Mouse (Mus musculus): Measurements from ENCODE around the gene Kbtbd12. TPM values are rescaled to one million over a fixed set of nuclear protein-coding genes. Genes with fewer than 3 reads are reported as not detected.
A peak's percentile ranks its signal among the peaks of the same experiment; 100 is the strongest.

Gene Kbtbd12
- total and polyA plus RNA-seq, 3 experiments = not detected

- no peak overlapping the region for H3K4me3 ChIP-seq (replicated peaks in 1 of 3; ENCODE audit: low read depth in 2 of 3, low read length in 2 of 3, poor library complexity in 1 of 3)
- DNase-seq (ENCODE audit: extremely low read depth) = no peak
- no peak overlapping the region for H3K9ac ChIP-seq (ENCODE audit: insufficient read depth, low read depth)
- H3K27ac ChIP-seq (ENCODE audit: insufficient read depth, low read depth) = no peak overlapping the region
- H3K27me3 ChIP-seq (replicated peaks) = no peaks in the 10 kb centered on the region
- no peaks in the 10 kb centered on the region for H3K79me2 ChIP-seq (replicated peaks; ENCODE audit: control insufficient read depth, extremely low read depth, insufficient read depth, poor library complexity, severe bottlenecking)
- peaks cover 5% of the 10 kb centered on the region for H3K9me3 ChIP-seq (replicated peaks; ENCODE audit: low read length)
- H3K4me1 ChIP-seq (ENCODE audit: control insufficient read depth in 1 of 2, insufficient read depth in 2 of 2) = peaks cover 4 to 13% of the 10 kb centered on the region in 2 experiments; a peak in 2 of 4 replicates
- in situ Hi-C loops (cut with MboI; ENCODE audit: low pct_ligation_motif_present, low pct_unique_long_range_greater_than_20kb, low sequenced_read_pairs) = no loop called here
- H3K36me3 ChIP-seq (replicated peaks in 1 of 2; ENCODE audit: control insufficient read depth in 1 of 2, insufficient read depth in 1 of 2, low read length in 1 of 2) = no peaks in the 10 kb centered on the region
- dilution Hi-C loops (cut with MboI; ENCODE audit: extremely low pct_ligation_motif_present, extremely low pct_unique_long_range_greater_than_20kb, low sequenced_read_pairs) = no loop called here
- H3K4me2 ChIP-seq (ENCODE audit: insufficient read depth, low read depth, poor library complexity, severe bottlenecking) = no peak overlapping the region
- no peak for TF ChIP-seq MAX (IDR thresholded peaks at IDR 0.05; ENCODE audit: low read length)
- no peak for TF ChIP-seq HCFC1 (IDR thresholded peaks at IDR 0.05; ENCODE audit: low read depth, low read length)
- TF ChIP-seq BHLHE40 (IDR thresholded peaks at IDR 0.05; ENCODE audit: low read depth, low read length) = no peak
- no peak for TF ChIP-seq UBTF (IDR thresholded peaks at IDR 0.05; ENCODE audit: low read depth, low read length)
- no peak for TF ChIP-seq E2F4 (IDR thresholded peaks at IDR 0.05; ENCODE audit: insufficient replicate concordance, low read depth, low read length)
- TF ChIP-seq MAFK (IDR thresholded peaks at IDR 0.05; ENCODE audit: insufficient replicate concordance, low read length) = no peak
- no peak for TF ChIP-seq ZNF384 (IDR thresholded peaks at IDR 0.05; ENCODE audit: low read depth, low read length)
- no peak for TF ChIP-seq SMC3 (IDR thresholded peaks at IDR 0.05; ENCODE audit: low read depth, low read length)
- no peak for TF ChIP-seq ETS1 (conservative IDR thresholded peaks at IDR 0.05; ENCODE audit: low read depth, low read length)
- TF ChIP-seq SIN3A (IDR thresholded peaks at IDR 0.05; ENCODE audit: low read length) = no peak
- no peak for TF ChIP-seq ZMIZ1 (IDR thresholded peaks at IDR 0.05; ENCODE audit: low read depth, low read length)
- no peak for TF ChIP-seq IRF4 (IDR thresholded peaks at IDR 0.05; ENCODE audit: low read depth, low read length)
- TF ChIP-seq CHD2 (IDR thresholded peaks at IDR 0.05; ENCODE audit: low read length) = no peak
- TF ChIP-seq ZC3H11A (IDR thresholded peaks at IDR 0.05; ENCODE audit: low read depth, low read length) = no peak
- no peak for TF ChIP-seq TBP (conservative IDR thresholded peaks at IDR 0.05; ENCODE audit: low read depth, low read length)
- no peak for TF ChIP-seq EP300 (IDR thresholded peaks at IDR 0.05; ENCODE audit: low read length)
- TF ChIP-seq GABPA (IDR thresholded peaks at IDR 0.05; ENCODE audit: insufficient replicate concordance, low read depth, low read length) = no peak
- no peak for TF ChIP-seq TCF12 (IDR thresholded peaks at IDR 0.05; ENCODE audit: low read depth, low read length)
- no peak for TF ChIP-seq CHD1 (IDR thresholded peaks at IDR 0.05; ENCODE audit: low read depth, low read length)
- no peak for TF ChIP-seq NELFE (IDR thresholded peaks at IDR 0.05; ENCODE audit: low read depth, low read length)
These were observed 7.9 kb downstream of the Kbtbd12 start for GRCm38 (mm10) chr6:88629821-88630220.

DNA sequence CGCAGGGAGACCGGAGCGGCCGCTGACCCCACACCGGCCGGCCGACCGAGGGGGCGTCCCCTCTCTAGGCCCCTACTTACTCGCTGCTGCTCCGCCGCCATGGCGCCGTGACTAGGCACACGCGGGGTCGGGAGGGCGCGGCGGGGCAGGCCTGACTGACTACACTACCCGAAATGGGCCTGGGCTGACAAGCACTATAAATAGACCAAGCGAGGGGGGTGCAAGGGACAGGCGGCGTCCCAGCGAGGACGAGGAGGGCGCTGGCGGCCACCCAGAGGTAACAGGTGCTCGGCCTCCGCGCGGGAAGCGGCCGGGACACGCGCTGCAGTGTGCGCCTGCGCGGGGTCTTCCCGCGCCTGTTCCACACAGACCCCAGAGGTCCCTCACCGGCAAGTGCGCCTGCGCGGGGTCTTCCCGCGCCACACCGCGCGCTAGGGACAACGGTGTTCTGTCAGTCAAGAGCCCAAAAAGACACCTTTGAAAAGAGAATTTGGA is 10.4 kb downstream of the Kbtbd12 start:
- H3K9me3 ChIP-seq (replicated peaks; ENCODE audit: low read length) = peaks cover 5% of the 10 kb centered on the region
- in situ Hi-C loops (cut with MboI; ENCODE audit: low pct_ligation_motif_present, low pct_unique_long_range_greater_than_20kb, low sequenced_read_pairs) (no loop called here), dilution Hi-C loops (cut with MboI; ENCODE audit: extremely low pct_ligation_motif_present, extremely low pct_unique_long_range_greater_than_20kb, low sequenced_read_pairs) (no loop called here)
- H3K27ac ChIP-seq (ENCODE audit: insufficient read depth, low read depth) = no peak overlapping the region
- no peak for DNase-seq (ENCODE audit: extremely low read depth)
- no peaks in the 10 kb centered on the region for H3K27me3 ChIP-seq (replicated peaks)
- H3K4me2 ChIP-seq (ENCODE audit: insufficient read depth, low read depth, poor library complexity, severe bottlenecking) = no peak overlapping the region
- H3K79me2 ChIP-seq (replicated peaks; ENCODE audit: control insufficient read depth, extremely low read depth, insufficient read depth, poor library complexity, severe bottlenecking) = no peaks in the 10 kb centered on the region
- H3K4me3 ChIP-seq (replicated peaks in 1 of 3; ENCODE audit: low read depth in 2 of 3, low read length in 2 of 3, poor library complexity in 1 of 3) = no peak overlapping the region
- H3K36me3 ChIP-seq (replicated peaks in 1 of 2; ENCODE audit: control insufficient read depth in 1 of 2, insufficient read depth in 1 of 2, low read length in 1 of 2) = no peaks in the 10 kb centered on the region
- TF ChIP-seq NRF1 (IDR thresholded peaks at IDR 0.05; ENCODE audit: low read depth, low read length) = peak; percentile 74
- no peak for TF ChIP-seq IRF4 (IDR thresholded peaks at IDR 0.05; ENCODE audit: low read depth, low read length)
- no peak for TF ChIP-seq SIN3A (IDR thresholded peaks at IDR 0.05; ENCODE audit: low read length)
- no peak for TF ChIP-seq PAX5 (IDR thresholded peaks at IDR 0.05; ENCODE audit: low read length)
- no peak for TF ChIP-seq USF2 (conservative IDR thresholded peaks at IDR 0.05; ENCODE audit: low read depth, low read length)
- TF ChIP-seq ZNF384 (IDR thresholded peaks at IDR 0.05; ENCODE audit: low read depth, low read length) = no peak
- no peak for TF ChIP-seq MAX (IDR thresholded peaks at IDR 0.05; ENCODE audit: low read length)
- TF ChIP-seq SMC3 (IDR thresholded peaks at IDR 0.05; ENCODE audit: low read depth, low read length) = no peak
- TF ChIP-seq ZMIZ1 (IDR thresholded peaks at IDR 0.05; ENCODE audit: low read depth, low read length) = no peak
- no peak overlapping the region for H3K9ac ChIP-seq (ENCODE audit: insufficient read depth, low read depth)
- peaks cover 4 to 13% of the 10 kb centered on the region in 2 experiments; a peak in 2 of 4 replicates for H3K4me1 ChIP-seq (ENCODE audit: control insufficient read depth in 1 of 2, insufficient read depth in 2 of 2)

Measured in CH12.LX (cell line).